Mouse (Mus musculus) heart, postnatal 36 days (tissue): Measurements from ENCODE around the gene Angptl1. TPM values are rescaled to one million over a fixed set of nuclear protein-coding genes. Genes with fewer than 3 reads are reported as not detected.

Experiments used
- DNase-seq, 2 experiments: peaks; one replicate each; pipeline ENCODE4 v3.0.0; 2021 to 2022
- intact Hi-C: fragments of 180-260 bp; cut with DNase I; formaldehyde crosslinking; loops from one replicate; pipeline ENCODE4 v1.15.1; 2025
- total RNA-seq, 2 experiments: library from RNA; stranded (reverse); gene quantifications; 2 replicates each; pipeline ENCODE4 v1.2.3; 2021

Angptl1 gene
- total RNA-seq, 2 experiments from 2014 or later = 2.3 to 2.5 TPM

GRCm38 (mm10) chr1:156870028-156870427 is 31.7 kb downstream of the Angptl1 start:
- intact Hi-C loops = no loop called here
- no peak for DNase-seq

GRCm38 (mm10) chr1:156870616-156871015 is 32.3 kb downstream of the Angptl1 start:
- intact Hi-C loops = no loop called here
- no peak for DNase-seq

GRCm38 (mm10) chr1:156884782-156885181 is 46.4 kb downstream of the Angptl1 start:
- intact Hi-C loops = no loop called here
- no peak for DNase-seq

DNA sequence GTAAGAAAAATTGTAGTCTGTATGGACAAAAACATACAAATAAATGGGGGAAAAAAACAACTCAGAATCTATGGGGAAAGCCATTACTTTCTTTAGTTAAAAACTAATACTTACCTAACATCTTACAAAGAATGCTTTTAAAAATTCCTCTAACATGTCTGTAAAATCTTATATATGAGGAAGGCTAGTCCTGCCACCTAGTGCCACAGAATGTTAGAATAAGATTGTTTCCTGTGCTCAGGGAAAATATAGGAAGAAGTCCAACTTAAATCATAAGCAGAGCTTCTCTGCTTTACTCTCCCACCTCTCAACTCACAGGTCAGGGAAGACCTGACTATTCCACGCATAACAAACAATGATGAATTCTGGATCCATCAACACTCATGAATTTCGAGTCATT is 47.5 kb downstream of the Angptl1 start:
- intact Hi-C loops = loop anchor here (2.0 kb wide), 1 partner anchor 143 kb away; no protein-coding TSS in a partner anchor

DNA sequence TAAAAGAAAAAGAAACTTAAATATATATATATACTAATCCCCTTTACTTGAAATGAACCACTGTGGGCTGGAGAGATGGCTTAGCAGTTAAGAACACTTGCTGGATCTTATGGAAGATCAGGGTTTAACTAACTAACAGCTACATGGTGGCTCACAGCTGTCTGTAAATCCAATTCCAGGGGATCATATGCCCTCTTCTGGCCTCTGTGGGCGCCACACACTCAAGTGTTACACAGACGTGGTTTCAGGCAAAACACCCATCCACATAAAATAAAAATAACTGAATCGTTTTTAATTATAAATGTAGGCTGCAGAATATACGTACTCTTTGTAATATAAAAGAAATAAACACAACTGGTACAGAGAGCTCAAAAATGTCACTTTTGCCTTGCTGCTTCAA is 50.5 kb downstream of the Angptl1 start:
- intact Hi-C loops = no loop called here
- no peak for DNase-seq

More for the DNA sequence above, 47.5 kb downstream of the Angptl1 start:
- no peak for DNase-seq

DNA sequence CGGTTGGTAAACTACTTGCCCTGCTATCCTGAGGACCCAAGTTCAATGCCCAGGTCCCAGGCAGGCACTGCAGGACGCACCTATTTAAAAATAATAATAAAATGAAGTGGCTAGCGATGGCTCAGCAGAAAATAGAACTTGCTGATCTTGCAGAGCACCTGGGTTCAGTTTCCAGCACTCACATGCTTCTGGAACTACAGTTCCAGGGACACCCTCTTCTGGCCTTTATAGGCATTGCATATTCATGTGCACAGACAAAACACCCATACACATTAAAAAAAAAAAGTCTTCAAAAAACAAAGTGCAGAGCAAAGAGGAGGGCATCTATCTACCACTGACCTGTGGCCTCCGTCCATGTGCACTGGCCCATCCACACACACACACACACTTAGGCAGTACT is 53.2 kb downstream of the Angptl1 start:
- no peak for DNase-seq
- intact Hi-C loops = no loop called here

- no peak for DNase-seq
- intact Hi-C loops = no loop called here
Measured at GRCm38 (mm10) chr1:156901689-156902088, 63.3 kb downstream of the Angptl1 start.

GRCm38 (mm10) chr1:156903899-156904298 is 65.5 kb downstream of the Angptl1 start:
- intact Hi-C loops = no loop called here
- DNase-seq = no peak

- intact Hi-C loops = loop anchor here (5.0 kb wide), 1 partner anchor 43 kb away; no protein-coding TSS in a partner anchor
- DNase-seq = no peak
Measured at GRCm38 (mm10) chr1:156905660-156906059, 67.3 kb downstream of the Angptl1 start.

DNA sequence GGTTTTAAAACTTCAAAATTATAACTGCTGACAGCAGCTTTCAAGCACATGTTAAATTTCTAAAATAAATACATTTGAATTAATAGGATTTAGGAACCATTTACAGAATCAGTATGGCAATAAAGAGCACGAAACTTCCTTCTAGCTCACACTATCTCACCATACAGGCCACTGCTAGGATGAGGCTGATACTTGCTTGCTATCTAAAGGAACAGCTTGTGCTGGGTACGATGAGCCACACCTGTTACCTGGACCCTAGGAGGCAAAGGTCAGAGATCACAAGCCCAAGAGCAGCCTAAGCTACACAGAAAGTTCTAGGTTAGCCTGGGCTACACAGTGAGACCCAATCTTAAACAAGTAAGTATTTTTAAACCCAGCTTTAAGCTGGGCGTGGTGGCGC is 70.9 kb downstream of the Angptl1 start:
- intact Hi-C loops = loop anchor here (5.0 kb wide), 1 partner anchor 47 kb away; no protein-coding TSS in a partner anchor
- DNase-seq = no peak

DNA sequence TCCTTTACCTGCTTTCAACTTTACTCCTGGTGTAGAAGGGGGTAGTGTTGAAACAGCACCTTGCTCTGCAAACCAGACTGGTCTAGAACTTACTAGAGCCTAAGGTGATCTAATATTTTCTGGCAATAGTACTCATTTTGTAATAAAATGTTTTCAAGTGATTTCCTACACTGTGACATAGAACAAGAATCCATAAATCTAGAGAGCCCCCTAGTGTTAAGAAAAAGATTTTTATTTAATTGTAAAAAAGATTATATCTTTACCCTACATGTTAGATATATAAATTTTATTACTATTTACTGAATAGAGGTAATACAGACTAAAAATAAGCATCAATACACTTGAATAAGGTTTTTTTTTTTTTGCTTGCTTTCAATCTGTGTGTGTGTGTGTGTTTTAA is 71.5 kb downstream of the Angptl1 start:
- intact Hi-C loops = loop anchor here (1.0 to 5.0 kb wide), 2 partner anchors 48 to 168 kb away; no protein-coding TSS in a partner anchor
- DNase-seq = no peak

Other genes with a start within 250 kb of the Angptl1 start
- gene Tor3a, start 164.2 kb upstream of the Angptl1 start, total RNA-seq = 10 to 100 TPM; 10.8 to 14.2 TPM
- 10 to 100 TPM; 55.4 to 56.6 TPM for gene Fam20b, start 119.5 kb upstream of the Angptl1 start, total RNA-seq
- 10 to 100 TPM; 10.4 to 12.0 TPM for gene Ralgps2, start 101.1 kb downstream of the Angptl1 start, total RNA-seq